Mouse (Mus musculus) embryo, embryonic 11 days (tissue): Measurements from ENCODE around the gene Sf3b6.
A peak's percentile ranks its signal among the peaks of the same experiment; 100 is the strongest.
"Not testable (repeated sequence)": the region's sequence is repeated elsewhere in the genome, so short reads cannot be mapped to it uniquely, and the experiment has no call there.

ENCODE experiments used
- DNase-seq: peaks from one replicate; pipeline ENCODE4 v3.0.0-alpha.2; 2015

Gene Sf3b6

GRCm38 (mm10) chr12:4817361-4818101, at the start of gene Sf3b6:
Sf3b6 (plus strand) TSS chr12:4817544.
- DNase-seq = peak; percentile 98

DNA sequence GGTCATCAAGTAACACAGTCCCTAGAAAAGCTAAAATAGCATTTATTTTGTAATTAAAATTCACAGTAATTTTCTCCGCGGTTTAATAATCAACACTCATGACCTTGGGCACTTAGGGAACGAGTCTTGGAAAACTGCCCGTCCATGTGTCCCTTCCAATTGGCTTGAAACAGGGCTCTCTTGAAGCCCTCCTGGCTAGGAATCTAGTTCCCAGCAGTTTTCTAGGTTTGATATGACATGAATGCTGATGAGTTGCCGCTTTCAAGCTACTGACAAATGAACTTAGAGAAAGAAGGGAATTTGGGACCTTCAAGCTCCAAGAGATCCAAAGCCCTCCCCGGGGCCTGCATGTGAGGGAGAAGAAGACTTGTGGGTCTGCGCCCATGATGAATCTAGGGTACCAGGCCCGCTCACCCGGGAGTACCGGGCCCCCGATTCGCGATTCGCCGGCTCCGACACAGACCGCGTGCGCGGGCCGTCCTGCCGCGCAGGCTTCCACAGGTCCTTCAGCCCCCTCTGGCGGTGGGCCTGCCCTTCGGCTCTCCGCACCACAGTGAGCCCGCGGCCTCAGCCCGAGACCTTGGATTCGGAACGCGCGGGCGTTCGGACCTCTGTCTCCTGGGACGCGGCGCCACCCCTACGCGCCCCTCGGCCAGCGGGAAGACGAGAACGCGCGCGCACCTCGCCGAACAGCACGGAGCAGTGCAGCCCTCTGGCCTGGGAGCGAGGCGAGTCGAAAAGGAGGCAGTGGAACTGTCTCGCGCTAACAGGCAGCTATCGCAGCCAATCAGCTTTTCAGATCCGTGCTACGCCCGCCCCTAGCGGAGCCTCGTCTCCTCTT, 48.6 kb upstream of the Sf3b6 start, which contains the start of the genes Pfn4 and Fam228b:
Gene Pfn4, plus strand, starts transcription at position 531 of the 841 bp plus-strand sequence.
Gene Fam228b, minus strand, starts transcription at position 776 of the 841 bp plus-strand sequence.
- DNase-seq = peak; percentile 95

GRCm38 (mm10) chr12:4769333-4769723, 48.0 kb upstream of the Sf3b6 start:
- no peak for DNase-seq

DNA sequence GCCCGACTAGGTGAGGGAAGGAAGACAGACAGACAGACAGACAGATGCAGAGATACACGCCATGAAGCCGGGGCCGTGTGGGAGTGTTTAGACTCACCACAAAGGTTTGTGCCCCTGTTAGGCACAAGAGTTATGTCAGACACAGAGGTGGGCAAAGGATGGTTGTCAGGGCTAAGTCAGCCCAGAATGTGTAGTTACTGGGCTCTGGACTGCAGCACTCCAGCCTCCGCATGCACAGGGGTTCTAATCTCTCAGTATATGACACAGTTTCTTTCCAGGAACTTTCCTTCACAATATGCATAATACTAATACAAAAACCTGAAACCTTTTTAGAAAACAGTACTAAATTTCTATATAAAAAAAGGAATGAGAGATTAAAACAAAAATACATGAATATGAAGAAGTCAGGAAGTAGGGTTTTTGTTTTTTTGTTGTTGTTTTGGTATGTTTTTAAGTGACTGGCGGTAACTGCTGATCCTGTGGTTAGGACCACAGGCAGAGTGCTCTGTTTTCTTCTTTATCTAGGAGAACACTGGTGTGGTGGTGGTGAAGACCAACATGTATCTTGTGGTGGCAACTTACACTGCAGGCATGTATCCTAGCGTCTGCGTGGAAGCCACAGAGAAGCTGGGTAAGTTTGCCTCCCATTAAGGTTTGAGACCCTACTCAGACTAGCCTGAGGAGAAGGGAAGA, 42.3 kb upstream of the Sf3b6 start:
- no peak for DNase-seq

- no peak for DNase-seq
Observed at GRCm38 (mm10) chr12:4775588-4775949, 41.8 kb upstream of the Sf3b6 start.

- no peak for DNase-seq
Observed at GRCm38 (mm10) chr12:4777734-4778133, 39.6 kb upstream of the Sf3b6 start.

DNA sequence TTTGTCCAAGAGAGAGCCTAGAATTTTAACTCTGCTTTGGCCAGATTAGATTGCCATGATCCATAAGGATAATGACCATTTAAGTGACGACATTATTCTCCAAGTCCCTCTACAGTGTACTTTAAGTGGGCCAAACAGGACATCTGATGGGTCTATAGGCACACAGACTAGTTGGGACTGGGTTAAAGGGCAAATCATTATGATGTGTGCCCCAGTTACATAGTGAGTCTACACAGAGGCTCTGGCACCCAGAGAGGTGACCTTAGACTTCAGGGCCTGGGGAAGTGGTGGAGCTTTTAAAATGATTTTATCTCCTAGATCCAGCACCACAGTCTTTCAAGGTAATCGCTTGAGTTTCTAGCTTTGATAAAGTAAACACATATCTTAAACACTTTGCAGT, 37.1 kb upstream of the Sf3b6 start:
- DNase-seq = no peak

DNA sequence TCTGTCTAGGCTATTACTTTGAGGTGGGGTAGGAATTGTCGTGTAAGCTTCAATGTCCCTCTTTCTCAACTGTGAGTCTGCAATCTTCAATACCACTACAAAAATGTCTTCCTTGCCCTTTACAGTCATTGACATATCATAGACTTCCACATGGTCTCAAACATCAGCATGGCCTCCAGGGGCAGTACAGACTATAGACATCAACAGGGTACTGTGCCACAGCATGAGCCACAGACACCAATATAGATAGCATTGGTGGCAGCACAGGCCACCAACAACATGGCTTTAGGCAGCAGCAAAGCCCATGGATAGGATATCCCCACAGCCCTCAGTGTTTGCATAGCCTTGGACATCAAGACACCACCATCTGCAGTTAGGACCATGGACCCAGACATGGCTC, 36.1 kb upstream of the Sf3b6 start:
- no peak for DNase-seq

DNA sequence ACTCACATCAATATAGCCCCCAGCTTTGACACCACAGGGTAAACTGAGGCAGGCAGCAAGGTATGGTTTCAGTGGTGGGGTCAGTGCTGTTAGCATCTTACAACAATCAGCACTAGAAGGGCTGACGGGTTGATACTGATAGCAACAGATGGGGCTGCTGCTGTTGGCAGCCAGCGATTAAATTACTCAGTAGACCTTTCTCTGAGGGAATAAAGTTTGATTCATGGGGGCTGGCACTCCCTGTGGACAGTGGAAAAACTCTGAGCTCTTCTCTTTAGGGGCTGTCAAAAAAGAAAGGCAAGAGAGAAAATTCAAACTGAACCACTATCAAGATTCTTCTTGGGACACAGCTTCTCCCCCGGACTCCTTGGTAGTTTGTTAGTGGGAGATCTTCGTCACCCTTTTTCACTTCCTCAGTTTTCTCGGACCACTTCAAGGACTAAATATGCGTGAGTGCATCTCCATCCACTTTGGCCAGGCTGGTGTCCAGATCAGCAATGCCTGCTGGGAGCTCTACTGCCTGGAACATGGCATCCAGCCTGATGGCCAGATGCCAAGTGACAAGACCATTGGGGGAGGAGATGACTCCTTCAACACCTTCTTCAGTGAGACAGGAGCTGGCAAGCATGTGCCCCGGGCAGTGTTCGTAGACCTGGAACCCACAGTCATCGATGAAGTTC, 35.5 kb upstream of the Sf3b6 start:
- DNase-seq = not testable (repeated sequence)

GRCm38 (mm10) chr12:4783598-4783997, 33.7 kb upstream of the Sf3b6 start:
- no peak for DNase-seq

DNA sequence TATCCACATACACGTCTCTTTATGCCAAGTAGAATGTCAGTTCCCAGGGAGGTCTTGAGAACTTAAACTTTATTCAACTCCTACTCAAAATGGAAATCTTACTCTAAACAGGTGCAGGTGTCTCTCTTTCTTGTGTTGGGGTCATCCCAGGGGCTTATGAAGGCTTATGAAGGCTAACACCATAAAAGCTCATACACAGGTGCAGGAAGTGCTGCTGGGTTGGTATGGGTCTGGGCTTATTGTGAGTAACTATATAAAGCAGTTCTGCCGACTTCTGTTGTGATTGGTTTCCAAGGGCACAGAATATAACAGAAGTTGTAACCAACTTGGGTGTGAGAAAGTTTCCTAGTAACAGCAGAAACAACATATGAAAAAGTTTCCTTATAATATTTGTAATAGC, 32.9 kb upstream of the Sf3b6 start:
- DNase-seq = no peak

- DNase-seq = not testable (repeated sequence)
Observed at GRCm38 (mm10) chr12:4788128-4788527, 29.2 kb upstream of the Sf3b6 start.

DNA sequence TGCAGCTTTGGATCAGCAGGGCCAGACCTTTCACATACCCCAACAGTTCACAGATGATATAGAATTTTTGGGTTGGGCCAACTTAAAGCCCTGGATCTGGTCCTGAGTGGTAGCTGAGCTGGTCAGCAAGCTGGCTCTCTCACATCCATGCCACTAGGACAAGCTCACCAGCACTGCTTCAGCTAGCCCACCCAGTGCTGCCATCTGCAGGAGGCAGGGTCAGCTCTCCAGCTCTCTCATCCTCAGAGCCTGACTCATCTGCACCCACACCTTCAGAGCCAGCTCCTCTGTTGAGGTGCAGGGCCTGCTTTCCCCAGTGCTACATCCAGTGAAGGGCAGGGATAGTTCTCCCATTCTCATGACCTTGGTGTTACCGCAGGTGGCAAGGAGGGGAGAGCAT, 23.6 kb upstream of the Sf3b6 start:
- peak; percentile 33 for DNase-seq

DNA sequence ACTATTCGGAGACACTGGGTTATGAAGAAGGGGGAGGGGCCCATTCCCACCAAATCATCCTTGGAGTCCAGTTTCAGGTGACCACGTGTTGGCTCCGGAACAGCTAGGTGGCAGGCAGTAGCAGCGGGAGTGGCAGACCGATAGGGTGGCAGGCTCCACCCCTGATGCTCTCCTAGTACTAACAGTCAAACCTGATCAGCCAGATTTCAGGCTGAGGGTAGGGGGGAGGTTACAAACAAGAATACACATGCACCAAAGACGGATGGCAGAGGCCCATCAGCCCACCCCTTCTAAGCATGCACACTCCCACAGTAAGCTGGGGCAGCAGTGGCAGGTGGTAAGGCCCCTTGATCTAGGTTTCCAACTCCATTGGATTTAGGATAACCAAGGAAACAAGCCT, 19.9 kb upstream of the Sf3b6 start:
- DNase-seq = not testable (repeated sequence)

- no peak for DNase-seq
Observed at GRCm38 (mm10) chr12:4811036-4811435, 6.3 kb upstream of the Sf3b6 start.

DNA sequence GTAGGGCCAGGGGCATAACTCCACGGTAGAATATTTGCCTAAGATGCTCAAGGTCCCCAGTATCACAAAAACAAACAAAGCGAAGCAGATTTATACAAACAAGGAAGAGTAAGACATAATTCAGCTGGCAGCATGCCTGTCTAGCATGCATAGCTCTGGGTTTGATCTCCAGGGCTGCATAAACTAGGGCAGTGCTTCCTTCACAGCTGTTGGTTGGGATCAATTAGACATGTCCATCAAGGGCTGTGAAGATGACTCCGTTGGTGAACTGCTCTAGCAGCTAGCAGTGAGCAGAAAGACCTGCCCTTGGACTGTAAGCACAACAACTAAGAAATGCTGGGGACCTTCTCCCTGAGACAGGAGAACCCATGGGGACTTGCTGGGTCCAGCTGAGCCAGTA, 5.6 kb upstream of the Sf3b6 start:
- no peak for DNase-seq

DNA sequence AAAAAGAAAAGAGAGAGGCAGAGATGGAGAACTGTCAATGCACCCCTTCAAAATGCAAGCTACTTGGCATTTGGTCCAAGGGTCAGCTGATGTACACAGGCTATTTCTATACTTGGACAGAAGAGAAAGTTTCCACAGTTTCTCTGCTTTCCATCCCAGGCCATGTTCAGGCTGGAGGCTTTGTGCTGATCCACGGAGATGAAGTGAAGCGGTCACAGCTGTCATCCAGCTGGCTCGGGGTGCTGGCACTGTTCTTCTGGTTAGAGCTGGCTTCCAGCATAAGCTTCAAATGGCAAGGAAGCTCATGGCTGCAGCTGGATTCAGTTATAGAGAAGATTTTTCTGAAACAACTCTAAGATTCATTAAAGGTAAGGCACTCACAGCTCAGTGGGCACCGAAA, 3.7 kb upstream of the Sf3b6 start:
- DNase-seq = no peak

GRCm38 (mm10) chr12:4816680-4817360, 524 bp upstream of the Sf3b6 start:
- DNase-seq = peak; percentile 7

DNA sequence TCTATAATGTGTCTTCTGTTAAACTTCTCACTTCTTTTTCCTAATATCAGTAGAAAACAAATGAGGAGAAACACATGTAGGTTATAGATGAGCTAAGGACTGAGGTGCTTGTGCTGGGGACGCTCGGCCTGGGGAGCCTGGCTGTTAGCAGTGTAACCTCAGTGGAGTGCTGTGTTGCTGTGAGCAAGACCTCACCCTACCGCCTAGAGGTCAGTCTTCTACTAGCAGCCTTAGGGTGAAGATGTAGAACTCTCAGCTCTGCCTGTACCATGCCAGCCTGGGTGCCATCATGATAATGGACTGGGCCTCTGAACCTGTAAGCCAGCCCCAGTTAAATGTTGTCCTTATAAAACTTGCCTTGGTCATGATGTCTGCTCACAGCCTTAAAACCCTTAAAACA, 9.9 kb downstream of the Sf3b6 start:
- DNase-seq = no peak

GRCm38 (mm10) chr12:4836959-4837358, 19.6 kb downstream of the Sf3b6 start:
- DNase-seq = no peak

DNA sequence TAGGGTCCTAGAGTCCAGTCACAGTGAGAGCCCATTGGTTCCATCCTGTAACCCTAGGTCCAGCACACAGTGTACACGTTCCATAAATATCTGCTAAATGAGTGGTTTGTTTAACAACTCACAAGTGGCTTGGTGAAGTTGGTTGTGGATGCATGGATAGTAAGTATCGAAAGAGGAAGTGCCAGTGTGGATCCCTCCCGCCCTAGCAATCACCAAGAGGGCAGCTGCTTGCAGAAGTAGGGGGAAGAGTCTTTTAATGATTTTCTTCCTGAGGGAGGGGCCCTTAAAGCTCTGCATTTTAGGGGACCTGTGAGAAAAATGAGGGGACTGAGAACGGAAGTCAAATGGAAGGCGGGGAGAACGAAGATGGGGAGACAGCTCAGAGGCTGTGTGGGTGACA, 22.7 kb downstream of the Sf3b6 start:
- DNase-seq = no peak

DNA sequence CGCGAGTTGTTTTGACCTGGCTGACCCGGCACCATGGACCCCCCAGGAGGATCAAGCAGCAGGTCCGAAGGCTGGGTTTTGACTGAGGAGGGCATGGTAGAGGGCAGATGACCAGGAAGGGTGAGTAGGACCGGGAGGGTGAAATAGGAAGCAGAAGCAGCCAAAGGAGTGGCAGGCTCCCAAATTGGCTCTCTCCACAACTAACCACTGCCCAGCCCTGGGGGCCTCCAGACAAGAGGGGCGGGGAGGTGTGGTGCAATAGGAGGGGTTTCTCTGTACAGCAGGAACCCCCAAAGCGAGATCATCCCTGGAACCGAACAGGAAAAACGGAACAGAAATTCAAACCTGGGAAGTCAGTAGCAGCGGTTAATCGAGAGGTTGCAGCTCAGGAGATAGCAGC, 23.4 kb downstream of the Sf3b6 start:
- no peak for DNase-seq
